Mouse (Mus musculus) forebrain, embryonic 13.5 days (tissue): ENCODE measurements around the gene Larp4b. TPM values are rescaled to one million over a fixed set of nuclear protein-coding genes. Genes with fewer than 3 reads are reported as not detected.

Source experiments
- ATAC-seq: fragments of 200-750 bp; cut with Nextera tagmentation; 2 replicates; pipeline ENCODE4 v1.8.0; 2017
- H3K27ac ChIP-seq: fragments of 300-500 bp; sonication (generic); 2 replicates; pipeline ENCODE4 v1.5.1; 2015; ENCODE audit warnings: inconsistent platforms, mild to moderate bottlenecking, moderate library complexity
- H3K27me3 ChIP-seq: fragments of 300-500 bp; sonication (generic); 2 replicates; pipeline ENCODE4 v1.6.1; 2015; ENCODE audit warnings: mild to moderate bottlenecking, inconsistent platforms
- H3K36me3 ChIP-seq: fragments of 300-500 bp; sonication (generic); 2 replicates; pipeline ENCODE4 v1.6.1; 2015; ENCODE audit warnings: mild to moderate bottlenecking, inconsistent platforms; ENCODE audit not compliant: poor library complexity, severe bottlenecking
- H3K4me1 ChIP-seq: fragments of 300-500 bp; sonication (generic); 2 replicates; pipeline ENCODE4 v1.6.1; 2015; ENCODE audit warnings: inconsistent platforms
- H3K4me2 ChIP-seq: fragments of 300-500 bp; sonication (generic); 2 replicates; pipeline ENCODE4 v1.6.1; 2015; ENCODE audit warnings: inconsistent platforms, mild to moderate bottlenecking, moderate library complexity
- H3K4me3 ChIP-seq: fragments of 300-500 bp; sonication (generic); 2 replicates; pipeline ENCODE4 v1.5.1; 2015; ENCODE audit warnings: mild to moderate bottlenecking, inconsistent platforms
- H3K9ac ChIP-seq: fragments of 300-500 bp; sonication (generic); 2 replicates; pipeline ENCODE4 v1.6.1; 2015; ENCODE audit warnings: mild to moderate bottlenecking, inconsistent platforms
- H3K9me3 ChIP-seq: fragments of 300-500 bp; sonication (generic); replicated peaks from 2 replicates; pipeline ENCODE4 v1.6.1; 2016; ENCODE audit warnings: inconsistent platforms
- WGBS: fragments of 180-500 bp; shearing (Covaris S2); methylation state at CpG from one replicate; pipeline ENCODE4 v1.1.7; 2015; 5-methylcytosine and 5-hydroxymethylcytosine counted together
- polyA plus RNA-seq: library from polyadenylated mRNA; unstranded; fragments of >200 nt; fragmentation: Nextera tagmentation; extraction: Ambion mirVana; gene quantifications from 2 replicates; pipeline ENCODE4 v1.2.1, GENCODE M21; 2015

Gene Larp4b
- polyA plus RNA-seq, 1 experiment from 2014 or later, result 33.6 TPM

DNA sequence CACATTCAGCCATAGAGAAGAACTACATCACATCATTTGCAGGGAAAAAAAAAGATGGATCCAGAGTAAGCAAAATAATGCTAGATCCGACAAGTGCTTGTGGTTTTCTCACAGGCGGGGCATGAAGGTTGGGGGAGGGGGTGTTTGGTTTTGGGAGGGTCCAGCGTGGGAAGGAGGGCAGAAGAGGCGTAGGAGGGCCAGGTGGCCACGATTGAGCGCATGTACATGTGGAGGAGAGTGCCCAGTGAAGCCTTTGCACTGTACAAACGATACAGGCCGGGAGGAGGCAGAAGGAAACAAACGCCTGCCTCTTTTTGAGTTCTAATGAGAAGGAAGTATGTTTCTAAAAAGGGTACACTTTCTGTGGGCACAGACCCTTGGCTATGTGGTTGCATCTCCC, 60.1 kb downstream of the Larp4b start:
- Histone ChIP-seq H3K9me3 (no peaks in the 10 kb centered on the region), H3K4me1 (0 out of 2 replicates have a peak, but pooled peaks cover 2% of the 10 kb centered on the region), H3K36me3 (peaks cover 63% of the 10 kb centered on the region), H3K27ac (no peak overlapping the region), H3K4me3 (no peak overlapping the region), H3K27me3 (no peaks in the 10 kb centered on the region), H3K9ac (no peak overlapping the region), H3K4me2 (no peak overlapping the region)
- 86% methylated on average over 9 of the region's 9 CpGs for WGBS
- no peak for ATAC-seq

DNA sequence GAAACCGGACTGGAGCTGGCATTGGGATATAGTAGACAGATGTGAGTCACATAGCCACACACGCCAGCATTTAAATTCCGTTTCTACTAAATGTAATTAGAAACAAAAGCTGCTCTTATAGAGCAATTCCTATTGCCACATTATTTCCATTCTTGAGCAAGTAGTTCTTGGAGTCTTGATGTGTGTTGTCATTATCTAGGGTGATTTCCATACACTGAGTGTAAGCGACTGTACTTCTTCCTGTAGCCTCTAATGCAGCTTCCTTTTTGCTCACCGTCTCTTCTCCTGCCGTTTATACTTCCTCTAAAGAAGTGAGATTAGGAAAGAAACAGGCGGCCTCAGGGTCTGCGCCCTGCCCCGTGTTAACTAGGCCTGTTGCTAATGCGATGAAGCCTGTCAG, 65.6 kb downstream of the Larp4b start:
- Histone ChIP-seq H3K9me3 (no peaks in the 10 kb centered on the region), H3K27me3 (no peaks in the 10 kb centered on the region), H3K4me1 (no peaks in the 10 kb centered on the region), H3K9ac (no peak overlapping the region), H3K27ac (no peak overlapping the region), H3K36me3 (peaks cover 73% of the 10 kb centered on the region), H3K4me2 (no peak overlapping the region), H3K4me3 (no peak overlapping the region)
- 91% methylated on average over 10 of the region's 10 CpGs for WGBS
- no peak for ATAC-seq

DNA sequence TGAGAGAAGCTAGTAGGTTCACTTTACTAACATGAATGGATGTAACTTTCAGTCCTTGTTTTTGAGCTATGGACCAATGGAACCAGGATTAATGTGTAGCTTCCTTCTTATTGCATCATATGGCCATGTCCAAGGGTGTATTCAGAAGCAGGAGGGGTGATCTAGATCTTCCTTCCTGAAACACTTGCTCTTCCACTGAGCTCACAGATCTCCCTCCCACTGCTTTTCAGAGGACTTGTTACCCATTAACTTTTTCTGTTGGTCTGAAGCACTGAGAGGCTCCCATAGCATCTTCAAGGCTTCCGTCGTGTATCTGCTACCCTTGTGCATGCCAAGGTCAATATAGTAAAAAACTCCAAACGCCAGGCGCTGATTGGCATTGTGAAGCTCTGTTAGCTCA, 69.2 kb downstream of the Larp4b start:
- H3K36me3 ChIP-seq, result peaks cover 88% of the 10 kb centered on the region
- no peak for ATAC-seq
- H3K4me1 ChIP-seq, result no peaks in the 10 kb centered on the region
- no peak overlapping the region for H3K9ac ChIP-seq
- H3K4me2 ChIP-seq, result no peak overlapping the region
- no peak overlapping the region for H3K27ac ChIP-seq
- H3K27me3 ChIP-seq, result no peaks in the 10 kb centered on the region
- no peaks in the 10 kb centered on the region for H3K9me3 ChIP-seq
- WGBS, result 97% methylated on average over 4 of the region's 4 CpGs
- no peak overlapping the region for H3K4me3 ChIP-seq

DNA sequence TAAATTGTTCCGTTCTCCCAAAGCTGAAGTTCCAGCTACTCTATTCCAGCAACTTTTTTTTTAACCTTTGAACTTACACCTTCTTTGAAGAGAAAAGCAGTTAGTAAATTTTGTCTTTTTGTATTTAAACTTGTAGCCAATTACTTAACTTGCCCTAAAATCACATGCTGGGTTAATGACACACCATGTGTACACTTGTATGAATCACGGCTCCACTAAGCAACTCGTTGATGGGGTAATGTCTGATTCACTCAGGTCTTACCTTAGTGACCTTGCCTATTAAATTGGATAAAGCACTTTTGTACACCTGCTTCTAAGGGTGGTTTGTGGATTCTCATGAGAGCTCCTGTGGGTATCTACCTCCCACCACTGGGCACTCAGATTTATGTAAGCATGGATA, 74.2 kb downstream of the Larp4b start:
- Histone ChIP-seq H3K9me3 (no peaks in the 10 kb centered on the region), H3K9ac (no peak overlapping the region), H3K27me3 (no peaks in the 10 kb centered on the region), H3K4me2 (no peak overlapping the region), H3K36me3 (peaks cover 82% of the 10 kb centered on the region), H3K4me3 (no peak overlapping the region), H3K27ac (no peak overlapping the region), H3K4me1 (no peaks in the 10 kb centered on the region)
- no peak for ATAC-seq
- 88% methylated on average over 3 of the region's 3 CpGs for WGBS

DNA sequence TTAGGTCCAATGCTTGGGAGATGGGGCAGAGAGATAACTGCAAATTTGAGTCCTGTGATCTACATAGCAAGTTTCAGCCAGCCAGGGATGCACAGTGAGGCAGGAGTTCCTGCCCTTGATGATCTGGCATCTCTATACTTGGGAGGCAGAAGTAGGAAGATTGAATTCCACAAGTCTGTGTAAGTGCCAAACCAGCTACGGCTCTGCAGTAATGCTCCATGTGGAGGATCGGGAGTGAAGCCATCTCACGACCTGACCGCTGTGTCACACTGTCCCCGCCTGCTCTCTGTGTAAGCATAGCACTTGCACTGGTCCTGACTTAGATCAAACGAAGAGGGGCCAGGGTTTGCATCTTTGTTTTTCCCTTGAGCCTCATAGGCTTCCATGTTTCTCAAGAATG, 75.9 kb downstream of the Larp4b start:
- Histone ChIP-seq H3K27ac (no peak overlapping the region), H3K4me2 (no peak overlapping the region), H3K27me3 (no peaks in the 10 kb centered on the region), H3K4me3 (no peak overlapping the region), H3K36me3 (peaks cover 82% of the 10 kb centered on the region), H3K9me3 (no peaks in the 10 kb centered on the region), H3K4me1 (no peaks in the 10 kb centered on the region), H3K9ac (no peak overlapping the region)
- ATAC-seq, result no peak
- 92% methylated on average over 6 of the region's 6 CpGs for WGBS

DNA sequence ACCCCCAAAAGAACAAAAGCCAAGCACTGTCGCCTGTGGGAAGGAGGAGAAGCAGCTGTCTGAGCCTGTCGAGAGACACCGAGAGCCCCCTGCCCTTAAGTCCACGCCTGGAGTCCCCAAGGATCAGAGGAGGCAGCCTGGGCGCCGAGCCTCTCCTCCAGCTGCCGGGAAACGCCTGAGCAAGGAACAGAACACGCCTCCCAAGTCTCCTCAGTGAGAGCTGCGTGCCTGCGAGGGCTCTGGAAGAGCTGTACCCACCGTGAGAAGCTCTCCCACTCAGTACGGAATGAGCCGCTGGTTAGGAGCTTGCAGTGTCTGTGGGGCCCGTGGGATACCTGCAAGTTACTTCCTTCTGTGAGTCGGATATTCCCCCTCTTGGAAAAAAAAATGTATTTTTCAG, 77.0 kb downstream of the Larp4b start:
- no peaks in the 10 kb centered on the region for H3K27me3 ChIP-seq
- H3K36me3 ChIP-seq, result peaks cover 82% of the 10 kb centered on the region
- WGBS, result 90% methylated on average over 16 of the region's 16 CpGs
- H3K4me3 ChIP-seq, result no peak overlapping the region
- H3K9ac ChIP-seq, result no peak overlapping the region
- no peaks in the 10 kb centered on the region for H3K9me3 ChIP-seq
- no peak overlapping the region for H3K4me2 ChIP-seq
- H3K27ac ChIP-seq, result no peak overlapping the region
- ATAC-seq, result no peak
- no peaks in the 10 kb centered on the region for H3K4me1 ChIP-seq

DNA sequence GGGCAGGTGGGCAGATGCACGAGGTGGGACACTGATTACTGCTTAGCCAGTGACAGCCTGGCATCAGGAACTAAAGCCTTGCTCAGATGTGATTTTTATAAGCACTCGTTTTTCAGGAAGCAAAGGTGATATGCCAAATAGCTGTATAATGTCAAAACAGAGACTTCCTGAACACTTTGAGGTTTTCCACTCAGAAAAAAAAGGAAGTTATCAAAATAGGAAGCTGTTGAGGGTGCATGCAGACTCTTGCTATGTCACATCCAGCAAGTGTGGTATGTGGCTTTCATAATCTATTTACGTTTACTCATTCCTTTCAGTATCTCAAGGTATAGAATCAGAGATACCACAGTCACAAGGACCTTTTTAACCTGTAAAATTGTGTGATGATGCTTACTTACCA, 79.7 kb downstream of the Larp4b start:
- Histone ChIP-seq H3K9ac (no peak overlapping the region), H3K4me3 (no peak overlapping the region), H3K27me3 (no peaks in the 10 kb centered on the region), H3K9me3 (no peaks in the 10 kb centered on the region), H3K4me2 (no peak overlapping the region), H3K4me1 (no peaks in the 10 kb centered on the region), H3K27ac (no peak overlapping the region), H3K36me3 (peaks cover 57% of the 10 kb centered on the region)
- 81% methylated on average over 3 of the region's 3 CpGs for WGBS
- no peak for ATAC-seq

DNA sequence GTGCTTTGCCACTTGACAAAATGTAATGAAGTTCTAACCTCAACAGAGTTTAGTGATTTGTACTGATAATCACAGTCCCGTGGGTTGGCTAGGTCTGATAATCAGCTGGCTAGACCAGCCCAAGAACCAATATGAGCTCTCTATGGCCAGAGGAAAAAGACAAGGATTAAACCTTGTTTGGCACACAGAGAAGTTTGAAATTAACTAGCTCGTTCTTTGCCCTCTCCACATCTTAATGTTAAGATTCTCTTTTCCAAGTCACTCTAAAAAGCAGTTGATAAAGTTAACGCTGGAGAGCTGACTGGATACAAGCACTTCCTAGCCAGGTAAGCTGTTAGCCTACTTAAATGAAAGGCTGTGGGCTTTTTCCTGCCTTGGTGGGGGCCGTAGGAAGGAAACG, 81.5 kb downstream of the Larp4b start:
- 92% methylated on average over 5 of the region's 5 CpGs for WGBS
- no peak overlapping the region for H3K4me2 ChIP-seq

DNA sequence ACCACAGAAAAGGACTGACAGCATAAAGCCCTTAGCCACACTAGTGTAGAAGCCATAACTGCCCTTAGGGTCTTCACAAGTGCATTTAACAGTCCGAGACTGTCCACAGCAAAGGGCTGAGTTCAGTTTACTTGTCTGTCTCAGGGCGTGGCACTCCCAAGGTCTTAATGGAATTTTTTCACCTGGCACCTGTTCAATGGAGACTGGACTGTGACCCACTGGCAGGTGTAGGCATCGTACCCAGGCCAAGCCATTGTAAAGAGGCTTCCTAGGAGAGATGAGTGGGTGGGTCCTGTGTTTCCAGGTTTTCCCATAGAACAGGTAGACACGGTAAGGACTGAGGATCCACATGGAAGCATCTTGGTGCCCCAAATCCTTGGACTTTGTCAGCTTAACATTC, 84.6 kb downstream of the Larp4b start:
- no peaks in the 10 kb centered on the region for H3K9me3 ChIP-seq
- H3K4me2 ChIP-seq, result no peak overlapping the region
- no peak for ATAC-seq
- peaks cover 18% of the 10 kb centered on the region for H3K36me3 ChIP-seq
- H3K27me3 ChIP-seq, result no peaks in the 10 kb centered on the region
- 90% methylated on average over 4 of the region's 4 CpGs for WGBS
- no peaks in the 10 kb centered on the region for H3K4me1 ChIP-seq
- H3K9ac ChIP-seq, result no peak overlapping the region
- H3K4me3 ChIP-seq, result no peak overlapping the region
- H3K27ac ChIP-seq, result no peak overlapping the region

More for the DNA sequence above, 81.5 kb downstream of the Larp4b start:
- Histone ChIP-seq H3K4me3 (no peak overlapping the region), H3K27ac (no peak overlapping the region), H3K36me3 (peaks cover 41% of the 10 kb centered on the region), H3K27me3 (no peaks in the 10 kb centered on the region), H3K4me1 (no peaks in the 10 kb centered on the region), H3K9me3 (no peaks in the 10 kb centered on the region), H3K9ac (no peak overlapping the region)
- ATAC-seq, result no peak

DNA sequence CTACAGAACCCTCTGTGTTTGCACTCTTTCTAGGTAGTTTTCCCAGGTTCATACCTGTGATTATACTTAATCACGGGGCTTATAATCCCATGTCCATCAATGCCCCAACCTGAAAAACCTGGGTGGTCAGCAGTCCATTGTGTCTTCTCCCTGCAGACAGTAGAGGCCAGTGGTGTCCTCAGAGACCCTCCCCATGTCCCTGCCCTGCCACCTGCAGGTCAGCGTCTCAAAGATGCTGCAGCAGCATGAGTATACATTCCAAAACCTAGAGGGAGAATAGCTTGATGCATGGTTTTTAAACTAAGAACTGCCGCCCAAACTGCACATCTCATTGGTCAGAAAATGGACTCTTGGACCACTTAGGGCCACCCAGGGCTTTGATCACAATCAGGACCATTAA, 85.0 kb downstream of the Larp4b start:
- WGBS, result 62% methylated on average over 3 of the region's 3 CpGs

DNA sequence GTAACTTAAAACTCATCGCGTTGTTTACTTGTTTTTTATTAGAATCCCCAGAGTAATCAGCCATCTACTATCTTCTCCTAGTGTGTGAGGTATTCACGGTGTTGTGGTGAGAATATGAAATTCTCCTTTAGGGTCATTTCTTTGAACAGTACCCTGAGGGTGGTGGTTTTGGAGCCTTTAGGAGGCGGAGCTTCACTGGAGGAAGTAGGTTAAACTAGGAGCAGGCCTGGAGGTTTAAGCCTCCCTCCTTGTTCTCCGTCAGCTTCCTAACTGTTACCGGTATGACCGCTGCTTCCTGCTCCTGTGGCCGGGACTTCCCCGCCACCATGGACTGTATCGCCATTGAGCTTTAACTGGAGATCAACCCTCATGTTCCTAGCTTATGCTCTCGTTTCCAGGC, 86.5 kb downstream of the Larp4b start:
- Histone ChIP-seq H3K9me3 (no peaks in the 10 kb centered on the region), H3K9ac (no peak overlapping the region), H3K4me1 (no peaks in the 10 kb centered on the region), H3K27me3 (no peaks in the 10 kb centered on the region), H3K36me3 (peaks cover 5% of the 10 kb centered on the region), H3K27ac (no peak overlapping the region), H3K4me2 (no peak overlapping the region), H3K4me3 (no peak overlapping the region)
- no peak for ATAC-seq
- WGBS, result 65% methylated on average over 11 of the region's 11 CpGs

More for the DNA sequence above, 85.0 kb downstream of the Larp4b start:
- H3K4me2 ChIP-seq, result no peak overlapping the region
- no peaks in the 10 kb centered on the region for H3K4me1 ChIP-seq
- H3K27me3 ChIP-seq, result no peaks in the 10 kb centered on the region
- H3K9me3 ChIP-seq, result no peaks in the 10 kb centered on the region
- no peak overlapping the region for H3K27ac ChIP-seq
- ATAC-seq, result no peak
- peaks cover 17% of the 10 kb centered on the region for H3K36me3 ChIP-seq
- no peak overlapping the region for H3K4me3 ChIP-seq
- H3K9ac ChIP-seq, result no peak overlapping the region

DNA sequence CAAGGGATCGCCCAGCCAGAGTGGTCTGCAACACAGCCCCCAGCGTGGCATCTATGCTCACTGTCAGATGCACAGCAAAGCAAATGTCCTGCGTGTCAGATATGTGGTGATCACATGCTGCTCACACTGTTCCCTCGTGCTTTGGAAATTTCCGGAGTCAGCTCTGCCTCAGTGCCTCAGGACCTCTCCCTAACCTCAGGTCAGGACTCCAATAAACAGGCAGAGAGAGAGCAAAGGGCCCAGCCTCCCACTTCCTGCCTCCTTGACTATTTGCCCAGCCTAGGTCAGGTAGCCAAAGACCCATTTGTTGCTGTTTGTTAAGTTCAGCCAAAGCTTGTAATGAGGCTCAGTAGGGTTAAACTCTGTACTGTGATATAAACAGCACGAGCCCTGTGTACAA, 87.4 kb downstream of the Larp4b start:
- no peak overlapping the region for H3K27ac ChIP-seq
- no peaks in the 10 kb centered on the region for H3K27me3 ChIP-seq
- no peak for ATAC-seq
- H3K9me3 ChIP-seq, result no peaks in the 10 kb centered on the region
- H3K9ac ChIP-seq, result no peak overlapping the region
- 85% methylated on average over 6 of the region's 6 CpGs for WGBS
- no peaks in the 10 kb centered on the region for H3K36me3 ChIP-seq
- no peaks in the 10 kb centered on the region for H3K4me1 ChIP-seq
- H3K4me3 ChIP-seq, result no peak overlapping the region
- no peak overlapping the region for H3K4me2 ChIP-seq

DNA sequence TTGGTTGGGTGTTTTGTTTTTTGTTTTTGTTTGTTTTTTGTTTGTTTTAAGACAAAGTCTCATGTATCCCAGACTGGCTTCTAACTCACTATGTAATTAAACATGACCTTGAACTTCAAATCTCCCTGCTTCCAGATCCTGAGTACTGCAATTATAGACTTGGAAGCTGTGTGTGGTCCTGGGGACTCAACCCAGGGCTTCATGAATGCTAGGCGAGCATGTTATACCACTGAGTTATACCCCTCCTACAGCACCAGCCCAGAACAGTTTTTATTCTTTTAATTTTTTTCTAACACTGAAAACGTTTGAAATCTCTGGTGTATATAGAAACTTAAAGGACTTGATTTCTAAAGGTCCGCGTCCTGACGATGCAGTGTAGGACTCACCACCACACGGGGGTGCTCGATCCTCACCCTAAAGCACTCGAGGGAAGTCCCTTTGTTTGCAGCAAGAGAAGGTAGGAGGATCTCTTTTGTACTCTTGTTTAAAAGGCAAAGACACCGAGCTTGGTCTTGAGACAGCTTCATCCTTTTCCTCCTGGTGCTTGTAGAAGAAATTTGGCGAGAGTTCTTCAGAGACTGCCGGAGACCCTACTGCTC, 88.1 kb downstream of the Larp4b start:
- H3K9me3 ChIP-seq, result no peaks in the 10 kb centered on the region
- no peaks in the 10 kb centered on the region for H3K4me1 ChIP-seq
- H3K27me3 ChIP-seq, result no peaks in the 10 kb centered on the region
- ATAC-seq, result peak; percentile 88
- no peak overlapping the region for H3K4me3 ChIP-seq
- WGBS, result 5% methylated on average over 11 of the region's 11 CpGs
- no peak overlapping the region for H3K4me2 ChIP-seq
- H3K36me3 ChIP-seq, result no peaks in the 10 kb centered on the region
- no peak overlapping the region for H3K27ac ChIP-seq
- no peak overlapping the region for H3K9ac ChIP-seq
